Mouse (Mus musculus) lung, postnatal 10 days (tissue): ENCODE measurements around the gene Tas2r109.
"Not testable (repeated sequence)": the region's sequence is repeated elsewhere in the genome, so short reads cannot be mapped to it uniquely, and the experiment has no call there.

Source experiments
- DNase-seq: peaks from one replicate; pipeline ENCODE4 v3.0.0; 2021

The Tas2r109 gene

DNA sequence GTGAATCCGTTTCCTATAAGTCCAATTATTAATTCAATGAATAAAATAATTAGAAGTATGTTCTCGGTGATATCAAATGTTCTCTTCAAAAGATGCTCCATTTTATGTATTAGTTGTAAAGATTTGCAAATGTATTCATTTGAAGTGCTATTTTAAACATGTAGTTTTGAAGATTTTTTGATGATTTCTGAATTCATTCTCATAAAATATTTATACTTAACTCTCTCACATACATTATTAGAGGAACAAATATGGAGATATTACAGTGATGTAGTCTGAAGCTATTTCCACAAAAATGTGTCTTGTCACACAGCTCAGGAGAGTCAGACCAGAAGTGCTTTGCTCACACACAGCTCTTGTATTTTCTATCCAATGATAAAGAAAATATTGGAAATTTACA lies at the start of gene Tas2r109:
Gene Tas2r109 (minus strand): TSS at position 101 of the 400 bp plus-strand sequence.
- no peak for DNase-seq

GRCm38 (mm10) chr6:132957819-132958218 lies 22.9 kb downstream of the Tas2r109 start, which contains the start of gene Tas2r131:
Gene Tas2r131, minus strand, starts transcription at chr6:132957919.
- DNase-seq: no peak

- DNase-seq: no peak
Measured at GRCm38 (mm10) chr6:132950802-132951201, 30.0 kb downstream of the Tas2r109 start, which contains the start of gene Tas2r129. Gene Tas2r129, plus strand, starts transcription at chr6:132951102.

DNA sequence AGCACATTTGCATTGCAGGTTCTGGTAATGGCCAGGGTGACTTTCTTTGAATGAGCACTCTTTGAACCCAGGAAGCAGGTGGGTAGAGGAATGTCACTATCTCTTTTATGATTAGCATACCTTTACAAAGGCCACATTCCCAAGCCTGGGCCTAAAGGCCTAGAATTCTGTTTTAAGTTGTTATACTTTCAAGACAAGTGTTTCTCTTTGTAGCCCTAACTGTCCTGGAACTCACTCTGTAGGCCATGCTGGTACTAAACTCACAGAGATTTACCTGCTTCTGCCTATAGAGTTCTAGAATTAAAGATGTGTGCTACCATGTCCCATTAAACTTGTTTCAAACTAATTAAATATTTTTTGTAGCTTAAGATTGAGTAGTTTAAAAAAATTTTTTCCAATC lies 39.4 kb downstream of the Tas2r109 start:
- DNase-seq: not testable (repeated sequence)
